Mouse (Mus musculus) G1E (cell line): ENCODE measurements at regions not wholly inside any gene's neighbourhood (a gene's known extent, or its start where the extent isn't known, plus 50 kb on each side); places are given as distances from the start of the nearest gene placed in this dataset.

Experiments used
- ATAC-seq: 2 replicates; pipeline ENCODE4 v1.8.0; 2016; ENCODE audit warnings: mild to moderate bottlenecking; ENCODE audit not compliant: insufficient number of reproducible peaks, poor library complexity, low FRiP score, severe bottlenecking; ENCODE audit errors: extremely low read depth
- DNase-seq: peaks from one replicate; pipeline ENCODE4 v3.0.0; 2012; ENCODE audit warnings: low spot score
- H3K27me3 ChIP-seq: 2 replicates; pipeline ENCODE4 v1.6.1; 2012; ENCODE audit warnings: mild to moderate bottlenecking, low read length, inconsistent platforms; ENCODE audit not compliant: insufficient read depth
- H3K36me3 ChIP-seq: replicated peaks from 2 replicates; pipeline ENCODE3; 2012; ENCODE audit warnings: mild to moderate bottlenecking, inconsistent platforms
- H3K4me1 ChIP-seq: 2 replicates; pipeline ENCODE4 v1.6.1; 2012; ENCODE audit warnings: low read depth, low read length, inconsistent platforms, mixed read lengths; ENCODE audit not compliant: insufficient read depth
- H3K4me3 ChIP-seq: 2 replicates; pipeline ENCODE4 v1.5.1; 2012; ENCODE audit warnings: low read depth, mild to moderate bottlenecking, inconsistent platforms, low read length, moderate library complexity, mixed read lengths
- H3K9me3 ChIP-seq: replicated peaks from 2 replicates; pipeline ENCODE4 v1.6.1; 2012; ENCODE audit warnings: inconsistent platforms
- CTCF ChIP-seq: IDR thresholded peaks from 2 replicates; pipeline ENCODE4 v1.5.1; 2012; ENCODE audit warnings: low read depth, low read length, inconsistent platforms, mixed read lengths
- GATA1 ChIP-seq: IDR thresholded peaks from 2 replicates; pipeline ENCODE4 v1.6.1; 2012; ENCODE audit warnings: borderline replicate concordance, low read length, inconsistent platforms, mixed read lengths
- GATA2 ChIP-seq: IDR thresholded peaks from 2 replicates; pipeline ENCODE4 v1.6.1; 2012; ENCODE audit warnings: low read depth, low read length, inconsistent platforms, borderline replicate concordance
- POLR2AphosphoS5 ChIP-seq: IDR thresholded peaks from 2 replicates; pipeline ENCODE4 v1.6.1; 2012; ENCODE audit warnings: low read depth, low read length, inconsistent platforms; ENCODE audit not compliant: insufficient replicate concordance
- TAL1 ChIP-seq: conservative IDR thresholded peaks from 2 replicates; pipeline ENCODE4 v1.6.1; 2012; ENCODE audit warnings: low read depth, low read length, inconsistent platforms, mixed read lengths

DNA sequence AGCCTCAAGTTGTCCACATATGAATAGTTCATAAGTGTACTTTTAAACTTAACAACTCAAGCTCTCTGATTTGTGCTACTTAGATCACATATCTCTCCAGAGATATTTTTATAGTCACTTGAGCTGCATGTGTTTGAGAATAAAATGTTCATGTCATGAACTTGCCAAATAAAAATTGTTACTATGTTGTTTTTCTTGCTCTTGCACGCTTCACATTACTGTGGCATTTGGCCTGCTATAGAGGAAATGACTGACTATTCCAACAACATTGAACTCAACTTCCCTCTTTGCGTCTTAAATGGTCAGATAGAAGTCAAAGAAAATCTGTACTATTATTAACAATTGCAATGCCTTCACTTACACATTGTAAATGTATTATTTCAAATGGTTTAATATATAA, 582.1 kb upstream of the Stxbp6 start:
- Histone ChIP-seq H3K36me3 (no peaks in the 10 kb centered on the region), H3K9me3 (no peaks in the 10 kb centered on the region), H3K4me1 (no peaks in the 10 kb centered on the region), H3K4me3 (no peak overlapping the region), H3K27me3 (no peaks in the 10 kb centered on the region)
- ATAC-seq (no peak), DNase-seq (no peak)
- TF ChIP-seq CTCF, result no peak
- TF ChIP-seq GATA1, result no peak
- TF ChIP-seq TAL1, result no peak
- no peak for TF ChIP-seq POLR2AphosphoS5
- TF ChIP-seq GATA2, result no peak

DNA sequence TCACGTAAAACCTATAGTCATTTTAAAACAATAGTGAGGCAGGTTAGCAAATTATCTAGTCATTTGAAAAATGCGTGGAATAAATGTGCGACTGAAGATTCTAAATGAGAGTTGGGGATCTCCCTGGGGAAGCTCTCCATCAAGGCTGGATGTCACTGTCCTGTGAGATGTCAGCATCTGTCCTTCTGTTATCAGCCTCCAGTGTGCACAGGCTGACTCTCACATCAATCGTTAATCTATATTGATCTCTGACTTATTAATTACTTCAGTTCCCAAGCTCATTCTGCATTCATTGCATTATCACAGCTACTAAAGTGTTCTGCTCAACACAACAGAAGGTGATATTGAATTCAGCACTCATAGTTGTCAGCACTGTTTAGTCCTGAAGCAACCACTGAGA, 574.1 kb upstream of the Stxbp6 start:
- no peak; the same call in 1 of the 2 replicates for ATAC-seq
- no peaks in the 10 kb centered on the region for H3K4me1 ChIP-seq
- H3K36me3 ChIP-seq, result no peaks in the 10 kb centered on the region

DNA sequence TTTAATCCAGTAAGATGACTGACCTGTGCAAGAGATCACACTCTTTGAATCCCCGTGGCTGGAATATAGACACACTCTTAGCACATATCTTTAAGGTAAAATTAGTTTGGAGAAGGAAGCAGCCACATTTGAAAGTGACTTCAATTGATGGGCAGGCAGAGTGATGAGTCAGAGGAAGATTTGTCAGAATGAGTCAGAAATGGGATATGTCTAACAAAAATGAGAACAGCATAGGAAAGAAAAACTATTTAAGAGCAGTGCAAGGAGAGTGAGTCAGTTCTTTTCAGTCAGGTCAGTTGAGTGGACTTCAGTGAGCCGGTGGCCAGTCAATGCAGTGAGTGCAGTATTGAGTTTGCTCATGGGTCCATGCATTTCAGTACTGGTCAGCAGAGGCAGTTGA, 569.7 kb upstream of the Stxbp6 start:
- Histone ChIP-seq H3K4me1 (no peaks in the 10 kb centered on the region), H3K36me3 (no peaks in the 10 kb centered on the region), H3K9me3 (no peaks in the 10 kb centered on the region), H3K4me3 (no peak overlapping the region), H3K27me3 (no peaks in the 10 kb centered on the region)
- ATAC-seq (no peak), DNase-seq (no peak)
- no peak for TF ChIP-seq CTCF
- TF ChIP-seq GATA1, result no peak
- no peak for TF ChIP-seq TAL1
- TF ChIP-seq POLR2AphosphoS5, result no peak
- TF ChIP-seq GATA2, result no peak

More for the DNA sequence above, 574.1 kb upstream of the Stxbp6 start:
- Histone ChIP-seq H3K27me3 (no peaks in the 10 kb centered on the region), H3K4me3 (no peak overlapping the region), H3K9me3 (no peaks in the 10 kb centered on the region)
- DNase-seq, result no peak
- no peak for TF ChIP-seq TAL1
- no peak for TF ChIP-seq GATA1
- TF ChIP-seq POLR2AphosphoS5, result no peak
- TF ChIP-seq GATA2, result no peak
- TF ChIP-seq CTCF, result no peak

DNA sequence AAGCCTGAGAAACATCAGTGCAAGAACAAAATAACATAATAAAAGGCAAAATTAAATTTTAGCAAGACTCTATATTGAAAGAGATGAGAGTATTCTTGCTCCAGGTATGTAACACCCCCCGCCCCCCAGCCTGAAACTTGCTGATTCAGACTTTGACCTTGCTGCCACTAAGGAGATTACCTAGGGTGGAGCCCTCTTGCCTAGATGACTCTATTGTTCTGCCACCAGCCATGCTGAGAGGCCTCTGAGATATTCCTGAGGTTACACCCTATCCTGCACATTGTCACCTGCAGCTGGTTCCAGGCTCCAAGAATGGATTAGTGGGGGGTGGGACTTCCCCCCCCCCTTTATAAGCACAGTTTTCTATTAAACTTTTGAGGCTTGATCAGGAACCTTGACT, 548.3 kb upstream of the Stxbp6 start:
- ATAC-seq (no peak), DNase-seq (no peak)
- TF ChIP-seq GATA1 (no peak), CTCF (no peak), GATA2 (no peak), TAL1 (no peak), POLR2AphosphoS5 (no peak)
- H3K27me3 ChIP-seq, result no peaks in the 10 kb centered on the region
- no peaks in the 10 kb centered on the region for H3K36me3 ChIP-seq
- H3K4me1 ChIP-seq, result no peaks in the 10 kb centered on the region
- H3K9me3 ChIP-seq, result no peaks in the 10 kb centered on the region
- no peak overlapping the region for H3K4me3 ChIP-seq

DNA sequence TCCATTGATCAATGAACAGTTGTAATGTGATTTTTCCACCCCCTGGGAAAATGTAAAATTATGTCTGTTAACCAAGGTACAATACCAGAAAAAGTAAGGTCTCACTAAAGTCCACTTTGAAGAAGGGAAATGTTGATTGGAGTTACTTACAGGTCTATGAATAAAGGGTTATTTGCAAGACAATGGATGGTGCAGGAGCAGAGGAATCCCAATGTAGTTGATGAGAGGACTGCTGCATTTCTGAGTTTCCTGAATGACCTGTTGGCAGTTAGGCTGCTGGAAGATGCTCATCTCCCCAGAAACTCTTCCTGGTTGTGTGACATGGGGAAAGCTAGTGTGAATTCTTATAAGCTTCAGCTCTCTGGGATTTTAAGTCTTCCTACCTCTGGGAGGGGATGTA, 545.5 kb upstream of the Stxbp6 start:
- no peaks in the 10 kb centered on the region for H3K9me3 ChIP-seq
- H3K36me3 ChIP-seq, result no peaks in the 10 kb centered on the region
- no peak for ATAC-seq
- DNase-seq, result no peak
- no peak overlapping the region for H3K4me3 ChIP-seq
- H3K27me3 ChIP-seq, result no peaks in the 10 kb centered on the region
- no peak for TF ChIP-seq TAL1
- no peak for TF ChIP-seq GATA2
- TF ChIP-seq POLR2AphosphoS5, result no peak
- no peak for TF ChIP-seq GATA1
- TF ChIP-seq CTCF, result no peak
- H3K4me1 ChIP-seq, result no peaks in the 10 kb centered on the region

DNA sequence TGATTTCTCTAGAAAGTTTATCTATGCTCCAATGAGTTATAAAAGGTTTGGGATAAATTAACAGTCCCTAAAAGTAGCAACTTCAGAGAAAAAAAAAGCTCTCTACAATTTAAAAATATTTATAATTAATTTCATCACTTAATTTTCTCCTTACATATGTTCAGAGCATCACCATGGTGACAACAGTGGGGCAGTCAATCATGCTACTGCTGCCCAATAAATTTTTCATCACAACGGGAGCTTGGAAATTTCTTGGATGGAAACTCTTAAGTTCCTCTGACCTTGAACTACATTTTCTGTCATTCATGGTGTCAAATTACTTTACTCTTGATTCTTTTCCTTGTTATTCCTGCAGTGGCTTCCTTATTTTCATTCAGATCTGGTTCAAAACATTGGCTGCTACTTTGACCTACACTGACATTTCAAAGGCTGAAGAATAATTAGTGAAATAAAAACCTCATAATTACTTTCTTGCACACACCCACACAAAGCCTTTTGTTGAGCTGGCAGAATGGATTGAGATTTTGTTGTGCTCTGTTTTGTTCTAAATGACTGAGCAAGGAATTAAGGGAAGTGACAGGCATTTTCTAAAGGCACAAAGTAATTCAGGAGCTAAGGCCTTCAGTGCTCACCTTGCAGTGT, 540.1 kb upstream of the Stxbp6 start:
- TF ChIP-seq GATA1 (no peak), GATA2 (no peak), TAL1 (no peak), POLR2AphosphoS5 (no peak), CTCF (no peak)
- ATAC-seq, result no peak
- Histone ChIP-seq H3K27me3 (no peaks in the 10 kb centered on the region), H3K9me3 (no peaks in the 10 kb centered on the region), H3K4me1 (no peaks in the 10 kb centered on the region), H3K4me3 (no peak overlapping the region), H3K36me3 (no peaks in the 10 kb centered on the region)
- DNase-seq, result no peak
